ENCODE assay signal across 9 mouse cellular contexts in genomic region chr1:60428932-60429331, GRCm38 (mm10). TPM values are rescaled to one million over a fixed set of nuclear protein-coding genes. Genes with fewer than 3 reads are reported as not detected.
DNase-seq lines count a peak whose midpoint lies in the region; ATAC-seq lines count a peak whose summit lies in the region.
"Had no signal": no experiment of that assay in that cellular context is flagged by ENCODE, and none has a peak within 500 bp of the region (broad histone marks: within the 10 kb centered on the region; RNA-seq: fewer than 3 reads in every experiment).

No protein-coding gene starts in this region.

- H3K9me3 ChIP-seq in midbrain, embryonic 11.5 days (ENCODE audit: control insufficient read depth, low read length) = no peaks in the 10 kb centered on the region
- H3K9me3 ChIP-seq in midbrain, embryonic 16.5 days (replicated peaks; ENCODE audit: control insufficient read depth, low read length, poor library complexity, severe bottlenecking) = no peaks in the 10 kb centered on the region

- H3K27ac ChIP-seq in midbrain, embryonic 11.5 days (ENCODE audit: low read depth, low read length) = no peak overlapping the region
- H3K27ac ChIP-seq in midbrain, embryonic 16.5 days (ENCODE audit: low read length) = no peak overlapping the region

- H3K27me3 ChIP-seq in midbrain, embryonic 11.5 days (ENCODE audit: control insufficient read depth, insufficient read depth, low read length) = no peaks in the 10 kb centered on the region
- no peaks in the 10 kb centered on the region for H3K27me3 ChIP-seq in midbrain, embryonic 16.5 days (ENCODE audit: control insufficient read depth, insufficient read depth, low read depth, low read length)

- no peak for ATAC-seq in midbrain, embryonic 11.5 days (ENCODE audit: low FRiP score)
- no peak for ATAC-seq in midbrain, embryonic 16.5 days
- ATAC-seq in common myeloid progenitor, adult 5-6 weeks (replicated peaks; ENCODE audit: low read depth, poor library complexity, severe bottlenecking) = peak; percentile 89
- ATAC-seq in megakaryocyte progenitor cell, adult 5-6 weeks (replicated peaks; ENCODE audit: poor library complexity) = peak; percentile 94
- no peak for ATAC-seq in erythroblast, adult 5-6 weeks (replicated peaks; ENCODE audit: low FRiP score, poor library complexity, severe bottlenecking)

- H3K4me3 ChIP-seq in midbrain, embryonic 11.5 days (ENCODE audit: low read depth, low read length) = no peak overlapping the region
- no peak overlapping the region for H3K4me3 ChIP-seq in midbrain, embryonic 16.5 days (ENCODE audit: low read depth, low read length)
- H3K4me3 ChIP-seq: myocyte had no signal

- H3K4me2 ChIP-seq in midbrain, embryonic 11.5 days = no peak overlapping the region
- H3K4me2 ChIP-seq in midbrain, embryonic 16.5 days (ENCODE audit: low read length) = no peak overlapping the region

- H3K36me3 ChIP-seq in midbrain, embryonic 11.5 days (ENCODE audit: control insufficient read depth, insufficient read depth, low read length) = no peaks in the 10 kb centered on the region
- H3K36me3 ChIP-seq in midbrain, embryonic 16.5 days (ENCODE audit: control insufficient read depth, insufficient read depth, low read length) = no peaks in the 10 kb centered on the region

- H3K9ac ChIP-seq in midbrain, embryonic 11.5 days (ENCODE audit: low read length) = no peak overlapping the region
- H3K9ac ChIP-seq in midbrain, embryonic 16.5 days (ENCODE audit: low read depth, low read length) = no peak overlapping the region

- H3K4me1 ChIP-seq in midbrain, embryonic 11.5 days (ENCODE audit: control insufficient read depth, insufficient read depth, low read length) = peaks cover 5% of the 10 kb centered on the region
- no peaks in the 10 kb centered on the region for H3K4me1 ChIP-seq in midbrain, embryonic 16.5 days (ENCODE audit: control insufficient read depth, insufficient read depth, low read length)

- 73% methylated on average over 2 of the region's 2 CpGs for WGBS in midbrain, embryonic 11.5 days
- WGBS in midbrain, embryonic 16.5 days = 76% methylated on average over 2 of the region's 2 CpGs

- peak; percentile 18 for DNase-seq in adrenal gland, postnatal 10 days
- DNase-seq in adrenal gland, postnatal 25 days = no peak
- DNase-seq in midbrain, embryonic 11.5 days (ENCODE audit: low spot score, missing footprints) = peak; percentile 82
- no peak for DNase-seq in gastrocnemius, postnatal 4 days (ENCODE audit: low spot score in 2 of 2)

RNA-seq across cellular contexts. Expression of gene Abi2, which starts 19.5 kb away (rescaled TPM):
- total RNA-seq in adrenal gland, postnatal 10 days (2021) = 10 to 100 TPM; 30.0 to 32.0 TPM
- total RNA-seq in adrenal gland, postnatal 25 days (2021) = 25.6 and 39.4 TPM in 2 replicates
- polyA plus RNA-seq in midbrain, embryonic 11.5 days (2014; fragmentation: Nextera tagmentation; extraction: Ambion mirVana) = 50.0 and 59.9 TPM in 2 replicates
- 90.4 and 92.3 TPM in 2 replicates for polyA plus RNA-seq in midbrain, embryonic 16.5 days (2015; fragmentation: Nextera tagmentation; extraction: Ambion mirVana)
- 24.6 and 28.1 TPM in 2 replicates for total RNA-seq in common myeloid progenitor, adult 5-6 weeks (2017)
- total RNA-seq in megakaryocyte progenitor cell, adult 5-6 weeks (2015) = 19.4 and 21.9 TPM in 2 replicates
- 13.5 and 15.5 TPM in 2 replicates for total RNA-seq in megakaryocyte progenitor cell, adult 5-6 weeks (2017)
- total RNA-seq in erythroblast, adult 5-6 weeks (2015; ENCODE audit: low replicate concordance) = 3.3 and 3.5 TPM in 2 replicates
- 1.3 and 3.3 TPM in 2 replicates for total RNA-seq in erythroblast, adult 5-6 weeks (2017; ENCODE audit: low replicate concordance)
- 10 to 100 TPM; 36.9 to 38.1 TPM for total RNA-seq in gastrocnemius, postnatal 4 days (2021)

Comparison
In these comparisons a context has a peak if more than half of its experiments do, and no peak if none do; other contexts are left out.
1. DNase-seq: peak in adrenal gland, postnatal 10 days (single experiment) and midbrain, embryonic 11.5 days (single experiment); none in adrenal gland, postnatal 25 days (single experiment) and gastrocnemius, postnatal 4 days (0 of 2).
2. ATAC-seq: peak in common myeloid progenitor, adult 5-6 weeks (single experiment) and megakaryocyte progenitor cell, adult 5-6 weeks (single experiment); none in midbrain, embryonic 11.5 days (single experiment), midbrain, embryonic 16.5 days (single experiment) and erythroblast, adult 5-6 weeks (single experiment).